Mouse (Mus musculus) effector memory CD4-positive, alpha-beta T cell, adult 7 months (primary cell): ENCODE data around the gene Slc35f1. TPM values are rescaled to one million over a fixed set of nuclear protein-coding genes. Genes with fewer than 3 reads are reported as not detected.

Source experiments
- polyA plus RNA-seq: library from polyadenylated mRNA; unstranded; fragments of 100-300 nt; shearing (Covaris generic); gene quantifications from one replicate; pipeline ENCODE4 v1.2.1, GENCODE M21; 2017

Slc35f1 gene
- polyA plus RNA-seq = not detected

GRCm38 (mm10) chr10:52690334-52690991 is at the start of gene Slc35f1:
Gene Slc35f1, plus strand, starts transcription at chr10:52690533.

